Mouse (Mus musculus) heart, embryonic 14.5 days (tissue): Measurements from ENCODE around the gene Arhgap23. TPM values are rescaled to one million over a fixed set of nuclear protein-coding genes. Genes with fewer than 3 reads are reported as not detected.

ENCODE experiments used
- ATAC-seq: fragments of 200-750 bp; cut with Nextera tagmentation; 2 replicates; pipeline ENCODE4 v1.8.0; 2017; ENCODE audit warnings: low read depth, moderate TSS enrichment; ENCODE audit not compliant: insufficient number of reproducible peaks, insufficient read depth, low FRiP score
- H3K27ac ChIP-seq, 2 experiments: fragments of 200-500 bp in 1 of 2; fragments of 300-500 bp in 1 of 2; sonication (generic) in 1 of 2; replicated peaks in 1 of 2; 2 replicates each; pipeline ENCODE4 v1.5.1; 2012 to 2014; ENCODE audit warnings: low read depth in 2 of 2, low read length in 2 of 2, control low read depth in 1 of 2, mild to moderate bottlenecking in 1 of 2, mixed read lengths in 1 of 2; ENCODE audit not compliant: control insufficient read depth in 1 of 2, insufficient read depth in 1 of 2
- H3K27me3 ChIP-seq: fragments of 300-500 bp; sonication (generic); 2 replicates; pipeline ENCODE4 v1.6.1; 2014; ENCODE audit warnings: mild to moderate bottlenecking, low read length, control low read depth; ENCODE audit not compliant: control insufficient read depth, insufficient read depth
- H3K36me3 ChIP-seq: fragments of 300-500 bp; sonication (generic); 2 replicates; pipeline ENCODE4 v1.6.1; 2014; ENCODE audit warnings: mild to moderate bottlenecking, control low read depth, low read length, mixed read lengths; ENCODE audit not compliant: control insufficient read depth, insufficient read depth
- H3K4me1 ChIP-seq, 2 experiments: fragments of 200-500 bp in 1 of 2; fragments of 300-500 bp in 1 of 2; sonication (generic) in 1 of 2; 2 replicates each; pipeline ENCODE4 v1.6.1; 2012 to 2014; ENCODE audit warnings: low read length in 2 of 2, control low read depth in 1 of 2, mixed read lengths in 1 of 2; ENCODE audit not compliant: control insufficient read depth in 2 of 2, insufficient read depth in 2 of 2
- H3K4me2 ChIP-seq: fragments of 300-500 bp; sonication (generic); 2 replicates; pipeline ENCODE4 v1.6.1; 2014; ENCODE audit warnings: mild to moderate bottlenecking, low read length
- H3K4me3 ChIP-seq, 2 experiments: fragments of 200-500 bp in 1 of 2; fragments of 300-500 bp in 1 of 2; sonication (generic) in 1 of 2; 2 replicates each; pipeline ENCODE4 v1.5.1; 2012 to 2014; ENCODE audit warnings: low read length in 2 of 2, mild to moderate bottlenecking in 2 of 2, control low read depth in 1 of 2, low read depth in 1 of 2, moderate library complexity in 1 of 2; ENCODE audit not compliant: control insufficient read depth in 1 of 2, insufficient read depth in 1 of 2
- H3K9ac ChIP-seq: fragments of 300-500 bp; sonication (generic); 2 replicates; pipeline ENCODE4 v1.6.1; 2014; ENCODE audit warnings: mild to moderate bottlenecking, low read length
- H3K9me3 ChIP-seq: fragments of 300-500 bp; sonication (generic); 2 replicates; pipeline ENCODE4 v1.6.1; 2016; ENCODE audit warnings: low read length, control low read depth; ENCODE audit not compliant: control insufficient read depth
- WGBS: fragments of 180-500 bp; shearing (Covaris S2); extraction: QIAGEN DNeasy Blood & Tissue Kit; methylation state at CpG from one replicate; pipeline ENCODE4 v1.1.7; 2014; 5-methylcytosine and 5-hydroxymethylcytosine counted together
- polyA plus RNA-seq: library from polyadenylated mRNA; unstranded; fragments of >200 nt; fragmentation: Nextera tagmentation; extraction: Ambion mirVana; gene quantifications from 2 replicates; pipeline ENCODE4 v1.2.1, GENCODE M21; 2014

Arhgap23 gene
- polyA plus RNA-seq, 1 experiment from 2014 or later = 8.4 TPM

DNA sequence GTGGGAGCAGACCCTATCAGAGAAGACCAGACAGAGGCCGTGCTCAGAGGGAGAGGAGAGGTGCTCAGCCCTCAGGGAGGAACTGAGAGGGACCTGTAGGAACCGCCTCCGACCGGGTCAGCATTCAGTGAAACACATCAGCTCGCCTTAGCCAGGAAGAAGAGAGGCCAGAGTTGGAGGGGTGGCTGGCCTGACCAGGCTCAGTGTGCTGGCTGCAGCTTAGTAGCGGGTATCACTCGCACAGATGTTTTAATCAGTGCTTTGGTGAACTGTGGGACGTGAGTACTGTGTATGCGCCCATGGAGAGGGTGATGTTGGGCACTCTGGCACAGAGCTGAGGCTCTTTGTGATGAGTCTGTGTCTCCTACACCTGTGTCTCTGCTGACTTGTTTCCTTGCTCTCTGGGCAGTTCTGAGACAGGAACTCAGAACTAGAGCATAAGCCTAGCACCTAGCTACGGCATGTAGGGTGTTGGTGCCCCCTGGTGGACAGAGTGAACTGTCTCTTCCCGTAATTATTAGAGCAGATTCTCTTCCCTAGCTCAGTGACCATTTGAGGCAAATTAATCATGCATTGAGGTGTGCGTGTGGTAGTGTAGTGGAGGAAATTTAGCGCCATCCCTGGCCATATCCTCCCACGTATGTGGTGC, 53.4 kb downstream of the Arhgap23 start:
- Histone ChIP-seq H3K9ac (no peak overlapping the region), H3K9me3 (no peaks in the 10 kb centered on the region), H3K4me2 (no peak overlapping the region), H3K27me3 (no peaks in the 10 kb centered on the region), H3K36me3 (peaks cover 97% of the 10 kb centered on the region), H3K4me3 (no peak overlapping the region), H3K4me1 (no peaks in the 10 kb centered on the region), H3K27ac (no peak overlapping the region; a peak in 1 of 4 replicates)
- ATAC-seq = peak; percentile 27; the same call in 1 of the 2 replicates
- 47% methylated on average over 14 of the region's 14 CpGs for WGBS

DNA sequence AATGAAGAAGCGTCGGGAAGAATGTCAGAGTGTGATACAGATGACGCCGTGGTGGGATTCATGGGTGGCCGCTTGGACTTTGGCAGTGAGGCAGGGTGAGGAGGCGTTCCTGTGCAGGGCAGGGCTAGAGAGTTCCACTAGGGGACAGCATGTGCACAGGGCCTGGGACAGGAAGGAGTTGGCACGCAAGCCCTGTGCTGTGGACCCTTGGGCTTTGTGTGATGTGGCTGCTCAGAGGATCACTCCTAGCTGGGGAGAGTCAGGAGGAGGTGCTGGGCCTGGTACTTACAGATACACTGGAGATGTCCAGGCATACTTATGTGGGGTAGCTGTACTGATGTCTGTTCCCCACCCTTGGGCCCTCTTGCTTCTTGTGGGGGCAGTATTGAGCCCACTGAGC, 54.5 kb downstream of the Arhgap23 start:
- Histone ChIP-seq H3K9ac (no peak overlapping the region), H3K27ac (no peak overlapping the region), H3K36me3 (peaks cover 97% of the 10 kb centered on the region), H3K27me3 (no peaks in the 10 kb centered on the region), H3K4me1 (no peaks in the 10 kb centered on the region), H3K9me3 (no peaks in the 10 kb centered on the region), H3K4me3 (no peak overlapping the region), H3K4me2 (no peak overlapping the region)
- 85% methylated on average over 7 of the region's 7 CpGs for WGBS
- no peak for ATAC-seq

DNA sequence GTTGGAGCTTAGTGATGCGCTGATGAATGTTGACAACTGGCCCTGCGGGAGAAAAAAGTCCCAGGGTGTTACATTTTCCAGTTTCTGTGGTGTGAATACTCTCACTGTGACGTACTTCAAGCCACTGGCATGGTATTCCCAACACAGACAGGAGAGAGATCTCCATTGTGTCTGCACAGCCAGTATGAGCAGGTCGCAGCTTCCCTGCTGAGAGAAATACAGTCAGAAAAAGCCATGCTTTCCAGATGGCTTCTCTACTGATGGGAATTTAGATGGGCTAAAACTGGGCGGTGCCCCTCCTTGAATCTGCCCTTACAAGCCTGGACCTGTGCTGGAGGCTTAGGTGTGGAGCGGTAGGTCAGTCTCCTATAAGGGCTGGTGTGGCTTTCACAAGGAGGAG, 55.9 kb downstream of the Arhgap23 start:
- WGBS = 89% methylated on average over 6 of the region's 6 CpGs
- Histone ChIP-seq H3K4me1 (no peaks in the 10 kb centered on the region), H3K27ac (no peak overlapping the region), H3K9me3 (no peaks in the 10 kb centered on the region), H3K4me3 (no peak overlapping the region), H3K27me3 (no peaks in the 10 kb centered on the region), H3K9ac (no peak overlapping the region), H3K36me3 (peaks cover 97% of the 10 kb centered on the region), H3K4me2 (no peak overlapping the region)
- no peak for ATAC-seq

DNA sequence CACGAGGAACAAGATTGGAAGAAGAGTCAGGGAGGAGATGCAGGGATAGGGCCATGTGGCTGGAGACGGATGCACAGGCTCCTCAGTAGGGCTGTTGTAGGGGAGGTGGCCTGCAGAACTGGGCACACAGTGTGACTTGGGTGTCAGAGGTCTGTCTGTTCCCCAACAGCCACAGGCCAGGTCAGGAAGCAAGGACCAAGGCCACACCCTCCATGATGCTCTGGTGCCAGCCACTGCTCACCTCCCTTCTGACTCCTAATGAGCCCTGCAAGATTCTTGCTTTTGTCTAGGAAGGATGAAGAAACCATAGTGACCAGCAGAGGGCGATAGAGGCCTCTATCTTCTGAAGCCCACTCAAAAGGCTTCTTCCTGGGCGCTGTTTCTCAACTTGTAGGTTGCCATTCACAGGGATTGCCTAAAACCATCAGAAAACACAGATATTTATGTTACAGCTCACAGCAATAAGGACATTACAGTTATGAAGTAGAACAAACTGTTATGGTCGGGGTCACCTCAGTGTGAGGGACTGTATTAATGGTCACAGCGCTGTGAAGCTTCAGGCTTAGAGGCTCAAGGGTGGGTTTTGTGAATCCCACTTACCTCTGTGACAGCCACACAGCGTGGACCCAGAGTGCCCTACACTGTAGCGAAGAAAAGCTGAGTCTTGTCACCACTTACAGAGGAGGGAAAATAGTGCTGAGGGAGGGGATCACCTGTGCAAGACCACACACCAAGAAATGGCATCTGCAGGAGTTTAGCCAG, 61.2 kb downstream of the Arhgap23 start:
- peaks cover 100% of the 10 kb centered on the region for H3K36me3 ChIP-seq
- no peak for ATAC-seq
- H3K27ac ChIP-seq = no peak overlapping the region
- no peak overlapping the region for H3K9ac ChIP-seq
- no peak overlapping the region for H3K4me3 ChIP-seq
- no peaks in the 10 kb centered on the region for H3K9me3 ChIP-seq
- no peak overlapping the region for H3K4me2 ChIP-seq
- H3K4me1 ChIP-seq = peaks cover 0 to 4% of the 10 kb centered on the region in 2 experiments; a peak in 1 of 4 replicates
- no peaks in the 10 kb centered on the region for H3K27me3 ChIP-seq
- WGBS = 63% methylated on average over 8 of the region's 8 CpGs

DNA sequence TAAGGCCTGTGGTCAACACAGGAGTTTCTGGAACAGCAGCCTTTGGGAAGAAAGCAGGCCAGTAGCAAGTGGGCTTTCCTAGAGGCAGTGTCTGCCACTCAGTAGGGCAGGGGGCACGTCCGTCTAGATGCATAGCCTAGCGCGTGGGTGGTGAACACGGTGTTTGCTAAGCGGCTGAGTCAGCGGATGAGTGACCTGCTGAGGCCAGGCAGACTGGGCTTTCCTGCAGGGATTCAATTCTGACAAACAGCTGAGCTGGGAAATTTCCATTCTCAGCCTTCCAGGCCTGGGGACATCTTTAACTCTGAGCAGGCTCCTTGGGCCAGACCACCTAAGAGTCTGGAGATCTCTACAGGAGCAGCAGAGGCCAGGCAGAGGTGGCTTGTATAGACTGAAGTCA, 62.1 kb downstream of the Arhgap23 start:
- H3K36me3 ChIP-seq = peaks cover 98% of the 10 kb centered on the region
- no peaks in the 10 kb centered on the region for H3K27me3 ChIP-seq
- H3K4me2 ChIP-seq = no peak overlapping the region
- H3K4me1 ChIP-seq = peaks cover 0 to 4% of the 10 kb centered on the region in 2 experiments; a peak in 1 of 4 replicates
- H3K9me3 ChIP-seq = no peaks in the 10 kb centered on the region
- H3K27ac ChIP-seq = no peak overlapping the region
- ATAC-seq = no peak
- H3K4me3 ChIP-seq = no peak overlapping the region
- 79% methylated on average over 7 of the region's 7 CpGs for WGBS
- H3K9ac ChIP-seq = no peak overlapping the region

DNA sequence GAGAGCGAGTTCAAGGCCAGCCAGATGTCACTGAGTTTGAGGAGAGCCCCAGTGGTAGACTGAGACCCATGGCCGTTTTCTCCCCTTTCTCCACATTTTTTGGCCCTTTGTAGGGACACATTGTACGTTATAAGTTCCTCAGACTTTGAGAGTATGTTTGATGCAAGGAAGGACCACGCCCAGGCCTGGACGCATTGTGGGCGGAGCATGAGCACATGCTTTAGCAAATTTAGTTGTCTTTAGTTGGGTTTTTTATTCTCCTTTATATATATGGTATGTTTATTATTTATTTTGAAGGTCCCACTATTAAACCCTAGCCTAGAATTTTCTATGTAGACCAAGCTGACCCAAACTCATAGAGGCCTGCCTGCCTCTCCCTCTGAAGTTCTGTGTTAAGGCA, 63.0 kb downstream of the Arhgap23 start:
- no peak overlapping the region for H3K9ac ChIP-seq
- no peaks in the 10 kb centered on the region for H3K9me3 ChIP-seq
- no peak for ATAC-seq
- H3K4me1 ChIP-seq = peaks cover 0 to 4% of the 10 kb centered on the region in 2 experiments; a peak in 1 of 4 replicates
- H3K36me3 ChIP-seq = peaks cover 98% of the 10 kb centered on the region
- 85% methylated on average over 6 of the region's 6 CpGs for WGBS
- H3K27ac ChIP-seq = no peak overlapping the region
- no peak overlapping the region for H3K4me3 ChIP-seq
- no peaks in the 10 kb centered on the region for H3K27me3 ChIP-seq
- H3K4me2 ChIP-seq = no peak overlapping the region

DNA sequence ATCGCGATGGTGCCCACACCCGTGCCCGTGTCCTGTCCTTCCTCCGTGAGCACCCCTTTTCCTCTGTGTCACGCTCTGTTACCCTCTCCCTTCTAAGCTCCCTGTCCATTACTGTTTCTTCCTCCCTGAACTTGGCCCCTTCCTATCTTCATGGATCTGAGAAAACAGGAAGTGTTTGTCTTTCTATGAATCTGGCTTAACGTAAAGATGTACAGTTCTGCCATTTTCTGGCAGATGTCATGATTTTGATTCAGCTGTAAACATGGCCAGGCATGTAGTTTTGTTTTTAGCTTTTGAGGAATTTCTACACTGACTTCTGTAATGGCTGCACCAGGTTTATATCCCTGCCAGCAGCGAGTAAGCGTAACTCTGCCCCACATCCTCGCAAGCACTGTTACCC, 63.8 kb downstream of the Arhgap23 start:
- Histone ChIP-seq H3K27ac (no peak overlapping the region), H3K4me3 (no peak overlapping the region), H3K9me3 (no peaks in the 10 kb centered on the region), H3K4me2 (no peak overlapping the region), H3K36me3 (peaks cover 96% of the 10 kb centered on the region), H3K9ac (no peak overlapping the region), H3K4me1 (peaks cover 0 to 4% of the 10 kb centered on the region in 2 experiments; a peak in 1 of 4 replicates), H3K27me3 (no peaks in the 10 kb centered on the region)
- ATAC-seq = no peak
- 92% methylated on average over 10 of the region's 10 CpGs for WGBS
